Mouse (Mus musculus) megakaryocyte, embryonic 14.5 days (primary cell): ENCODE results near the gene Adamtsl3.

Source experiments
- FLI1 ChIP-seq: IDR thresholded peaks from 2 replicates; pipeline ENCODE4 v1.6.1; 2012; ENCODE audit warnings: low read length, inconsistent platforms, mixed read lengths
- GATA1 ChIP-seq: IDR thresholded peaks from 3 replicates; pipeline ENCODE4 v1.6.1; 2012; ENCODE audit warnings: mixed read lengths, low read length, inconsistent platforms, borderline replicate concordance

DNA sequence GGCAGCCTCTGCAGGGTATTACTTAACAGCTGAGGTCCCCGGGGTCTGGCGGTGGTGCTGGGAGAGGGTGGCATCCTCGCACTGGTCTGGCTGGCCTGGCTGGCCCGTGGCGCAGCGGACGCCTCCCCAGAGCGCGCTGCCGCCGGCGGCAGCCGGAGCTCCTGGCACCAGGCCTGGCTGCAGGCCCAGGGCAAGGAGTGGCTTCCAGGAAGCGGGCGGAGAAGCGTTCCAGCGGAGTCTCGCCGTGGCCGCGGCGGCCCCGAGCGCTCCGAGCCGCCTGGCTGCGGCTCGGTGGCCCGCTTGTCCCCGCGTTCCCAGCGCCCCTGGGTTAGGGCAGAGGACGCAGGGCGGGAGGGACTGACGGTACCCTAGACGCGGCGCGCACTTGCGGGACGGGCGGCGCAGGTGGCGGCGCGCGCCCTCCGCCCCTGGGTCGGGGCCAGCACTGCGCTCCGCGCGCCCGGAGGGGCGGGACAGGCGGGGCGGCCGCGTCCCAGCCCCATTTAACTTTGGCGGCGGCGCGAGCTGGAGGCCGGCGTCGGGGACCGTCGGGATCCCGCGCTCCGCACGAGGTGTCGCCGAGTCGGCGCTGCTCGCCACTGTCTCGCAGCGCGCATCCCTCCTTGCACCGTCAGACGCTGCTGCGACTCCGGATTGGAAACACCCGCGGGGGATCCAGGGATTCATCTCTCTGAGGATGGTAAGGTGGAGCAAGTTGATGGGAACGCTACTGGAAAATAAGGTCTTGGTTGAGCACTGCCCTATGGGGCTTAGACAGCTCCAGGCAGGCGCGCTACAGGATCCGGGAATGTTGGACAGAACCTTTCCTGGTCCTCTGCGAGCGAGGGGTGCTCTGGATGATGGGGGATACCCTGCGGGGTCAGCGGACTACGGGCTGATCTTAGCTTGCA, at the start of gene Adamtsl3:
- no peak for TF ChIP-seq GATA1
- no peak for TF ChIP-seq FLI1
